In genomic region chr2:130414094-130414856, GRCm38 (mm10) we compare ENCODE assay signal across 21 mouse cellular contexts. TPM values are rescaled to one million over a fixed set of nuclear protein-coding genes. Genes with fewer than 3 reads are reported as not detected.
DNase-seq lines count a peak whose midpoint lies in the region; ATAC-seq and TF ChIP-seq lines count a peak whose summit lies in the region.
"Had no signal": no experiment of that assay in that cellular context is flagged by ENCODE, and none has a peak within 500 bp of the region (broad histone marks: within the 10 kb centered on the region; RNA-seq: fewer than 3 reads in every experiment).

No protein-coding gene starts in this region.

- no peak overlapping the region for H3K4me3 ChIP-seq in kidney, postnatal 0 days (replicated peaks; ENCODE audit: low read depth, low read length)
- H3K4me3 ChIP-seq: embryonic facial prominence, embryonic 15.5 days; forebrain, embryonic 15.5 days; heart, embryonic 13.5 days; hindbrain, embryonic 12.5 days; liver, embryonic 13.5 days; myocyte had no signal

- H3K27me3 ChIP-seq in kidney, postnatal 0 days (ENCODE audit: insufficient read depth, low read length) = no peaks in the 10 kb centered on the region
- H3K27me3 ChIP-seq: embryonic facial prominence, embryonic 15.5 days; forebrain, embryonic 15.5 days; heart, embryonic 13.5 days; hindbrain, embryonic 12.5 days; liver, embryonic 13.5 days had no signal

- intact Hi-C loops in left cerebral cortex, postnatal 10 days (cut with DNase I) = loop anchor here (5.0 kb wide), 1 partner anchor 122 kb away; no protein-coding TSS in a partner anchor

- H3K27ac ChIP-seq in kidney, postnatal 0 days = no peak overlapping the region
- H3K27ac ChIP-seq: embryonic facial prominence, embryonic 15.5 days; forebrain, embryonic 15.5 days; heart, embryonic 13.5 days; hindbrain, embryonic 12.5 days; liver, embryonic 13.5 days had no signal

- 72% methylated on average over 6 of the region's 6 CpGs for WGBS in kidney, postnatal 0 days

- H3K36me3 ChIP-seq in kidney, postnatal 0 days (ENCODE audit: insufficient read depth, low read length) = 0 out of 2 replicates have a peak, but pooled peaks cover 4% of the 10 kb centered on the region

- peak; percentile 51 for TF ChIP-seq CTCF in kidney, postnatal 0 days (IDR thresholded peaks at IDR 0.05; ENCODE audit: low read depth)

- H3K9me3 ChIP-seq in kidney, postnatal 0 days (replicated peaks; ENCODE audit: low read length) = no peaks in the 10 kb centered on the region
- H3K9me3 ChIP-seq: embryonic facial prominence, embryonic 15.5 days; forebrain, embryonic 15.5 days; G1E; heart, embryonic 13.5 days; hindbrain, embryonic 12.5 days; liver, embryonic 13.5 days had no signal

- H3K9ac ChIP-seq in kidney, postnatal 0 days (ENCODE audit: low read depth, low read length) = no peak overlapping the region
- H3K9ac ChIP-seq: embryonic facial prominence, embryonic 15.5 days; forebrain, embryonic 15.5 days; heart, embryonic 13.5 days; hindbrain, embryonic 12.5 days; liver, embryonic 13.5 days had no signal

- no peak overlapping the region for H3K4me2 ChIP-seq in kidney, postnatal 0 days (ENCODE audit: low read length)
- H3K4me2 ChIP-seq: embryonic facial prominence, embryonic 15.5 days; forebrain, embryonic 15.5 days; heart, embryonic 13.5 days; hindbrain, embryonic 12.5 days; liver, embryonic 13.5 days had no signal

- H3K4me1 ChIP-seq in kidney, postnatal 0 days (replicated peaks; ENCODE audit: insufficient read depth, low read length) = no peaks in the 10 kb centered on the region
- H3K4me1 ChIP-seq: heart, embryonic 13.5 days; liver, embryonic 13.5 days had no signal

- ATAC-seq in CD4-positive, CD25-positive, alpha-beta regulatory T cell, adult 4 months = no peak
- no peak for ATAC-seq in kidney, postnatal 0 days (replicated peaks; ENCODE audit: low FRiP score, low read depth)
- peak; percentile 56; the same call in 1 of the 2 replicates for ATAC-seq in megakaryocyte-erythroid progenitor cell, adult 5-6 weeks (replicated peaks; ENCODE audit: low FRiP score, low TSS enrichment, poor library complexity, severe bottlenecking)
- ATAC-seq: forebrain, embryonic 15.5 days had no signal

- peak; percentile 25 for DNase-seq in CD4-positive, CD25-positive, alpha-beta regulatory T cell, adult 2 months (ENCODE audit: low read depth, low spot score)
- no peak for DNase-seq in kidney, postnatal 0 days (ENCODE audit: low spot score)
- no peak for DNase-seq in kidney, postnatal 10 days
- peak; percentile 13 for DNase-seq in retina, postnatal 1 day
- no peak for DNase-seq in retina, embryonic 14.5 days (ENCODE audit: low spot score)
- DNase-seq in left cerebral cortex, postnatal 10 days (ENCODE audit: extremely low spot score in 1 of 2, low spot score in 2 of 2) = no peak
- DNase-seq: adrenal gland, postnatal 36 days; cerebellum, adult 11 months; gastrocnemius, postnatal 36 days; liver, embryonic 13.5 days; right cerebral cortex, postnatal 25 days had no signal

RNA-seq across cellular contexts. Expression of gene Tmem239, which starts 8.0 kb away (rescaled TPM):
- polyA plus RNA-seq in CD4-positive, CD25-positive, alpha-beta regulatory T cell, adult 4 months (2017; shearing (Covaris generic)) = not detected
- polyA plus RNA-seq in kidney, postnatal 0 days (2015; fragmentation: Nextera tagmentation; extraction: Ambion mirVana) = not detected in 2 replicates
- not detected in 2 replicates for total RNA-seq in megakaryocyte-erythroid progenitor cell, adult 5-6 weeks (2014; fragmentation: Nextera tagmentation)
- total RNA-seq in megakaryocyte-erythroid progenitor cell, adult 5-6 weeks (2017) = not detected in 2 replicates
- not detected for total RNA-seq in left cerebral cortex, postnatal 10 days (2021)
- total RNA-seq: adrenal gland, postnatal 36 days; G1E; gastrocnemius, postnatal 36 days; layer of hippocampus, adult 18-20 months; megakaryocyte, adult 5-6 weeks had no signal
- polyA plus RNA-seq: embryonic facial prominence, embryonic 15.5 days; forebrain, embryonic 15.5 days; G1E; hindbrain, embryonic 12.5 days; liver, embryonic 13.5 days; myocyte had no signal

RNA-seq across cellular contexts. Expression of gene 1700020A23Rik, which starts 9.2 kb away (rescaled TPM):
- polyA plus RNA-seq in CD4-positive, CD25-positive, alpha-beta regulatory T cell, adult 4 months (2017; shearing (Covaris generic)) = not detected
- polyA plus RNA-seq in kidney, postnatal 0 days (2015; fragmentation: Nextera tagmentation; extraction: Ambion mirVana) = not detected in 2 replicates
- total RNA-seq in megakaryocyte-erythroid progenitor cell, adult 5-6 weeks (2014; fragmentation: Nextera tagmentation) = not detected in 2 replicates
- not detected in 2 replicates for total RNA-seq in megakaryocyte-erythroid progenitor cell, adult 5-6 weeks (2017)
- total RNA-seq in left cerebral cortex, postnatal 10 days (2021) = not detected
- total RNA-seq: adrenal gland, postnatal 36 days; G1E; gastrocnemius, postnatal 36 days; layer of hippocampus, adult 18-20 months; megakaryocyte, adult 5-6 weeks had no signal
- polyA plus RNA-seq: G1E; heart, embryonic 13.5 days; hindbrain, embryonic 12.5 days; liver, embryonic 13.5 days; myocyte had no signal

RNA-seq across cellular contexts. Expression of gene Gm28372, which starts 9.2 kb away (rescaled TPM):
- not detected for polyA plus RNA-seq in CD4-positive, CD25-positive, alpha-beta regulatory T cell, adult 4 months (2017; shearing (Covaris generic))
- polyA plus RNA-seq in kidney, postnatal 0 days (2015; fragmentation: Nextera tagmentation; extraction: Ambion mirVana) = not detected in 2 replicates
- not detected in 2 replicates for total RNA-seq in megakaryocyte-erythroid progenitor cell, adult 5-6 weeks (2014; fragmentation: Nextera tagmentation)
- total RNA-seq in megakaryocyte-erythroid progenitor cell, adult 5-6 weeks (2017) = not detected in 2 replicates
- total RNA-seq in left cerebral cortex, postnatal 10 days (2021) = not detected
- total RNA-seq: adrenal gland, postnatal 36 days; G1E; gastrocnemius, postnatal 36 days; layer of hippocampus, adult 18-20 months; megakaryocyte, adult 5-6 weeks had no signal
- polyA plus RNA-seq: embryonic facial prominence, embryonic 15.5 days; G1E; heart, embryonic 13.5 days; liver, embryonic 13.5 days had no signal

RNA-seq across cellular contexts. Expression of gene Vps16, which starts 9.9 kb away (rescaled TPM):
- polyA plus RNA-seq in CD4-positive, CD25-positive, alpha-beta regulatory T cell, adult 4 months (2017; shearing (Covaris generic)) = 100 to 1,000 TPM; 243 to 271 TPM
- polyA plus RNA-seq in kidney, postnatal 0 days (2015; fragmentation: Nextera tagmentation; extraction: Ambion mirVana) = 64.6 and 68.6 TPM in 2 replicates
- total RNA-seq in megakaryocyte-erythroid progenitor cell, adult 5-6 weeks (2014; fragmentation: Nextera tagmentation) = 150 and 199 TPM in 2 replicates
- total RNA-seq in megakaryocyte-erythroid progenitor cell, adult 5-6 weeks (2017) = 123 and 151 TPM in 2 replicates
- total RNA-seq in left cerebral cortex, postnatal 10 days (2021) = 100 to 1,000 TPM in 1 of 2 experiments, 10 to 100 TPM in 1; 83.9 to 105 TPM

RNA-seq across cellular contexts. Expression of gene Pced1a, which starts 10.2 kb away (rescaled TPM):
- polyA plus RNA-seq in CD4-positive, CD25-positive, alpha-beta regulatory T cell, adult 4 months (2017; shearing (Covaris generic)) = 10 to 100 TPM; 10.1 to 17.8 TPM
- polyA plus RNA-seq in kidney, postnatal 0 days (2015; fragmentation: Nextera tagmentation; extraction: Ambion mirVana) = 12.1 and 13.0 TPM in 2 replicates
- 5.2 and 7.4 TPM in 2 replicates for total RNA-seq in megakaryocyte-erythroid progenitor cell, adult 5-6 weeks (2014; fragmentation: Nextera tagmentation)
- 7.2 and 8.2 TPM in 2 replicates for total RNA-seq in megakaryocyte-erythroid progenitor cell, adult 5-6 weeks (2017)
- total RNA-seq in left cerebral cortex, postnatal 10 days (2021) = 10 to 100 TPM; 22.8 to 23.4 TPM

Comparison
In these comparisons a context has a peak if more than half of its experiments do, and no peak if none do; other contexts are left out.
1. DNase-seq: peak in CD4-positive, CD25-positive, alpha-beta regulatory T cell, adult 2 months (single experiment) and retina, postnatal 1 day (single experiment); none in kidney, postnatal 0 days (single experiment), kidney, postnatal 10 days (single experiment), retina, embryonic 14.5 days (single experiment) and left cerebral cortex, postnatal 10 days (0 of 2).